Mouse (Mus musculus) myocyte (in vitro differentiated cells): Measurements from ENCODE around the gene Yae1d1. TPM values are rescaled to one million over a fixed set of nuclear protein-coding genes. Genes with fewer than 3 reads are reported as not detected.
"Not testable (repeated sequence)": the region's sequence is repeated elsewhere in the genome, so short reads cannot be mapped to it uniquely, and the experiment has no call there.

Source experiments
- H3K27me3 ChIP-seq: one replicate; pipeline ENCODE4 v1.6.1; 2011; ENCODE audit not compliant: control insufficient read depth, insufficient read depth, insufficient read length
- H3K36me3 ChIP-seq: one replicate; pipeline ENCODE4 v1.6.1; 2011; ENCODE audit not compliant: control insufficient read depth, insufficient read depth
- H3K4me2 ChIP-seq: one replicate; pipeline ENCODE4 v1.6.1; 2011; ENCODE audit warnings: low read depth, control low read depth
- H3K4me3 ChIP-seq: one replicate; pipeline ENCODE4 v1.5.1; 2011; ENCODE audit warnings: mild to moderate bottlenecking, control low read depth, moderate library complexity
- H3K79me2 ChIP-seq: one replicate; pipeline ENCODE4 v1.6.1; 2011; ENCODE audit not compliant: control insufficient read depth, insufficient read depth
- H3ac ChIP-seq: one replicate; pipeline ENCODE4 v1.6.1; 2011; ENCODE audit not compliant: control insufficient read depth, insufficient read length
- CEBPB ChIP-seq: IDR thresholded peaks from 2 replicates; pipeline ENCODE4 v1.6.1; 2011; ENCODE audit warnings: mild to moderate bottlenecking, moderate library complexity; ENCODE audit not compliant: poor library complexity, insufficient read depth, severe bottlenecking
- E2F4 ChIP-seq: IDR thresholded peaks from one replicate; pipeline ENCODE4 v1.6.1; 2011; ENCODE audit warnings: mild to moderate bottlenecking, control low read depth, moderate library complexity; ENCODE audit not compliant: insufficient read depth
- MAX ChIP-seq: IDR thresholded peaks from one replicate; pipeline ENCODE4 v1.6.1; 2011; ENCODE audit warnings: low read depth, mild to moderate bottlenecking, control low read depth
- MYOD1 ChIP-seq, 3 experiments: IDR thresholded peaks; one replicate each; pipeline ENCODE4 v1.6.1; 2011; ENCODE audit warnings: control low read depth in 2 of 3, low read depth in 2 of 3, mild to moderate bottlenecking in 2 of 3, moderate library complexity in 1 of 3; ENCODE audit not compliant: insufficient read length in 2 of 3, control insufficient read depth in 1 of 3
- MYOG ChIP-seq, 3 experiments: IDR thresholded peaks; one replicate each; pipeline ENCODE4 v1.6.1; 2011; ENCODE audit warnings: control low read depth in 2 of 3, low read depth in 2 of 3, mild to moderate bottlenecking in 2 of 3; ENCODE audit not compliant: insufficient read length in 2 of 3, control insufficient read depth in 1 of 3, insufficient read depth in 1 of 3
- POLR2A ChIP-seq: IDR thresholded peaks from one replicate; pipeline ENCODE4 v1.6.1; 2011; ENCODE audit warnings: low read depth, mild to moderate bottlenecking, control low read depth, moderate library complexity; ENCODE audit not compliant: insufficient read length
- POLR2AphosphoS2 ChIP-seq: IDR thresholded peaks from one replicate; pipeline ENCODE4 v1.6.1; 2011; ENCODE audit warnings: low read depth, control low read depth; ENCODE audit not compliant: insufficient read length
- REST ChIP-seq: IDR thresholded peaks from one replicate; pipeline ENCODE4 v1.6.1; 2011; ENCODE audit warnings: mild to moderate bottlenecking, control low read depth, moderate library complexity; ENCODE audit not compliant: insufficient read depth, insufficient read length
- SRF ChIP-seq: IDR thresholded peaks from one replicate; pipeline ENCODE4 v1.6.1; 2011; ENCODE audit warnings: low read depth; ENCODE audit not compliant: control insufficient read depth, insufficient read length
- TCF12 ChIP-seq: IDR thresholded peaks from one replicate; pipeline ENCODE4 v1.6.1; 2011; ENCODE audit warnings: mild to moderate bottlenecking, control low read depth; ENCODE audit not compliant: poor library complexity, insufficient read depth, severe bottlenecking
- TCF3 ChIP-seq: IDR thresholded peaks from one replicate; pipeline ENCODE4 v1.6.1; 2011; ENCODE audit warnings: low read depth, control low read depth; ENCODE audit not compliant: insufficient read length
- USF1 ChIP-seq: IDR thresholded peaks from one replicate; pipeline ENCODE4 v1.6.1; 2011; ENCODE audit warnings: low read depth, mild to moderate bottlenecking, control low read depth, moderate library complexity
- polyA plus RNA-seq: library from polyadenylated mRNA; unstranded; fragments of >200 nt; fragmentation: generic; extraction: Trizol; gene quantifications from one replicate; pipeline ENCODE4 v1.2.1, GENCODE M21; 2012; ENCODE audit warnings: missing spikeins

Yae1d1 gene
- polyA plus RNA-seq, 1 experiment = 19.1 TPM

DNA sequence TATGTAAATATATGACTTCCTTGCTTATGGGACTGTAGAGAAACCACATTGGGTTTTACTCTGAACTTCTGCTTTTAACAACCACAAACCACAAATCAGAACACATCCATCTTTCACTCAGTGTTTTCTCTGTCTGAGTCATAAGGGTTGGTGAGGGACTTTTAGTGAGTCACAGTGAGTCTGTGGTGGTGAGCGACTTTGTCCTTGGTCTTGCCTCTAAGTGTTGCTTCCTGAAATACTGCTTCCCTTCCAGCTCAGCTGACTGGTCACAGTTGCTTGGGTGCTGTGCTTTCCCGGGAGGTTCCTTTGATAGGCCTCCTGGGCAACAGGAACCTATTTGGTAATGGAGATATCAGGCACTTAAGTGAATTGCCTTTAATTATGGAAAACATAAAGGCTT, 17.3 kb downstream of the Yae1d1 start:
- H3ac ChIP-seq = no peak overlapping the region
- TF ChIP-seq TCF3 (no peak), USF1 (peak; percentile 44), MAX (no peak), POLR2AphosphoS2 (no peak), CEBPB (no peak), MYOG (IDR thresholded peaks at IDR 0.05; ENCODE audit: control insufficient read depth in 1 of 3, insufficient read depth in 1 of 3, insufficient read length in 2 of 3, low read depth in 2 of 3) (peak in 1 of 3 experiments; percentile 27), TCF12 (no peak), POLR2A (no peak), SRF (no peak), MYOD1 (IDR thresholded peaks at IDR 0.05; ENCODE audit: control insufficient read depth in 1 of 3, insufficient read length in 2 of 3, low read depth in 2 of 3) (peak in 1 of 3 experiments; percentile 54), REST (no peak), E2F4 (no peak)
- H3K79me2 ChIP-seq = no peaks in the 10 kb centered on the region
- H3K4me2 ChIP-seq = peak overlapping the region; percentile 70
- H3K27me3 ChIP-seq = no peaks in the 10 kb centered on the region
- no peak overlapping the region for H3K4me3 ChIP-seq
- no peaks in the 10 kb centered on the region for H3K36me3 ChIP-seq

DNA sequence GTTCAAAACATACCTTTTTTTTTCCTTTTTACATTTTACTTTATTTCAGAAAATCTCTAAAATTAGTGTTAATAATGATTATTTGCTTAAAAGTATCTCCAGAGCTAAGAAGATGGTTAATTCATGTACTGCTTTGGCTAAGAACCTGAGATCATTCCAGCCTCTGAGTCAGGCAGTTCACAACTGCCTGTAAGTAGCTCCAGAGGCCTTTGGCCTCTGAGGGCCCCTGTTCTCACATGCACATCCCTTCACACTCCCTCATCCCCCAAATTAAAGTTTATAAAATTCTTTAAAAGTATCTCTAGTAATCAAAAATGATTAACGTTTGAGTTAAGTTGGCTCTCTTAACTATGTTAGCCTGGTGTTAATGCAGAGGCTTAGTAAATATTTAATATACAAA, 17.7 kb downstream of the Yae1d1 start:
- Histone ChIP-seq H3K27me3 (no peaks in the 10 kb centered on the region), H3K4me3 (no peak overlapping the region), H3ac (no peak overlapping the region), H3K79me2 (no peaks in the 10 kb centered on the region), H3K4me2 (peak overlapping the region; percentile 63), H3K36me3 (no peaks in the 10 kb centered on the region)
- no peak for TF ChIP-seq MYOG (IDR thresholded peaks at IDR 0.05; ENCODE audit: control insufficient read depth in 1 of 3, insufficient read depth in 1 of 3, insufficient read length in 2 of 3, low read depth in 2 of 3)
- TF ChIP-seq TCF3 = no peak
- TF ChIP-seq POLR2AphosphoS2 = no peak
- TF ChIP-seq SRF = no peak
- no peak for TF ChIP-seq MAX

DNA sequence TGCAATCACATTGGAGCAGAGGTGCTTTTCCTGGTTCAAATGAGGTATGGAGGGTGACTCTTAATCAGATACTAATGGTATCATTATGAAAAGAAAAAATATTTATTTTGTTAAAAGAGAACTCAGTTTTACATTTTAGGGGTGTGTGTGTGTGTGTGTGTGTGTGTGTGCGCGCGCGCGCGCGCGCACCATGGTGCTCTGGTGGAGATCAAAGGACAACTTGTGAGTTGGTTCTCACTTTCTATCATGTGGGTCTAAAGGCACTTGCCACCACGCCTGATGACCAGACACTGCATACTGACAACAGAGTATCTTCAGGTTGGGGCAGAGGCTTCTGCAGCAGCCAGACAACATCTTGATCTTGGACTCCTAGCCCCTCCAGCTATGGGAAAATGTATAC, 18.4 kb downstream of the Yae1d1 start:
- Histone ChIP-seq H3K36me3 (no peaks in the 10 kb centered on the region), H3K79me2 (no peaks in the 10 kb centered on the region), H3K27me3 (no peaks in the 10 kb centered on the region), H3K4me2 (no peak overlapping the region), H3ac (no peak overlapping the region), H3K4me3 (no peak overlapping the region)
- TF ChIP-seq POLR2AphosphoS2 = no peak
- no peak for TF ChIP-seq TCF3
- TF ChIP-seq MAX = no peak
- TF ChIP-seq SRF = no peak
- no peak for TF ChIP-seq POLR2A

DNA sequence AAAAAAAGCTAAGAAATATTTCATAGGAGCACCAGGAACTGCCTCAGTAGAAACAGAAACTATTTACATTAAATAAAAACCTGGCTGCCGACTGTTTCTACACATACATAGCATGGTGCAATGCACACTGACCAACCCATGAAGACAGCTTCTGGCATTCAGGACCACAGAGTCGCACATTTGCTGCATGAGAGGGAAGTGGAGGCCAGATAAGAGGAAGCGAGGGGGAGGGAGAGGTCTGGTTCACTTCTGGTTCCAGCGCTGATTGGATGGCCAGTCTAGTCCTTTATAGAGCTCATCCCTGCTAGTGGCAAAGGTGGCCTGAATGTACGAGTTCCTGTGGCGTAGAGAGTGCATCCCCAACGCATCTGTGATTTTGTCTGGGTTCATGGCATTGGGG, 32.5 kb downstream of the Yae1d1 start:
- Histone ChIP-seq H3ac (no peak overlapping the region), H3K27me3 (no peaks in the 10 kb centered on the region), H3K79me2 (no peaks in the 10 kb centered on the region), H3K4me2 (no peak overlapping the region), H3K36me3 (no peaks in the 10 kb centered on the region), H3K4me3 (no peak overlapping the region)
- TF ChIP-seq TCF3 (no peak), TCF12 (no peak), E2F4 (no peak), REST (no peak)

DNA sequence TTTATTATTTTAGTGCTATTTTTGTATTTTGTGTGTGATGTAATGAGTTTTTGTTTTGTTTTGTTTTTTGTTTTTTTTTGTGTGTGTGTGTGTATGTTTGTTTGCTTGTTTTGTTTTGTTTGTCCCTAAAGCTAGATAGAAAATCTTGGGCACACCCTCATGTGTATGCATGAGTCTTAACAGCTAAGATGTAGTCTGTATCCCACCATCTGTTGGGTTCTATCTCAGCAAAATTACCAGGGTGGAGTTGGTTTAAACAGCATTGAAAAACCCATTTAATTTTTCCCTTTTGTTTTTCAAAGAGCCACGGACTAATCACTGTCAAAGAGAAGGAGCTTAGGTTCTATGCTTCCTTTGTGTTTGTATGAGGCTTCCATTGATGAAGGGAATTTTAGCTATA, 38.9 kb downstream of the Yae1d1 start:
- H3K27me3 ChIP-seq = no peaks in the 10 kb centered on the region
- H3K4me3 ChIP-seq = no peak overlapping the region
- TF ChIP-seq REST = no peak
- no peak for TF ChIP-seq MYOG (IDR thresholded peaks at IDR 0.05; ENCODE audit: control insufficient read depth in 1 of 3, insufficient read depth in 1 of 3, insufficient read length in 2 of 3, low read depth in 2 of 3)
- no peak for TF ChIP-seq MYOD1 (IDR thresholded peaks at IDR 0.05; ENCODE audit: control insufficient read depth in 1 of 3, insufficient read length in 2 of 3, low read depth in 2 of 3)
- TF ChIP-seq E2F4 = no peak
- no peak for TF ChIP-seq USF1
- no peak for TF ChIP-seq CEBPB
- no peak for TF ChIP-seq TCF12
- no peak for TF ChIP-seq POLR2A
- TF ChIP-seq TCF3 = no peak
- no peak for TF ChIP-seq POLR2AphosphoS2
- TF ChIP-seq MAX = no peak
- TF ChIP-seq SRF = no peak
- H3K36me3 ChIP-seq = no peaks in the 10 kb centered on the region
- H3K79me2 ChIP-seq = no peaks in the 10 kb centered on the region
- no peak overlapping the region for H3ac ChIP-seq
- H3K4me2 ChIP-seq = no peak overlapping the region

DNA sequence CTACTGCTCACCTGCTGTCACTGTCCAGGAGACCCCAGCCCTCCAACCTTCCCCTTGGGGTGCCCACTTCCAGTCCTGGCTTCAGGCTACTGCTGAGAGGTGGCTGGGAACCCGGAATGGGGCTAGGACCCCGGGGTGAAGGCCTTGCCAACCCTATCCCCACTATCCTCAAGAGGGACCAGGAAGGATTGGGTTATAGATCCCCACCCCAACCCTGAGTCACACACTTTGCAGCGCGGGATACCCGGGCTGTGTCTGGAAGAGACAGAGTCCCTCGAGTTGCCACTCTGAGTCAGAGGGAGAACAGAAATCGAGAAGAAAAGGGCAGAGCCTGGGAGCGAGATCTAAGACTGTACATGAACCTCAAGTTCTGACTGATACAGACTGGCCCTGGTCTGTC, 42.6 kb downstream of the Yae1d1 start:
- not testable (repeated sequence) for H3K36me3 ChIP-seq, H3ac ChIP-seq, H3K4me2 ChIP-seq, H3K4me3 ChIP-seq, H3K27me3 ChIP-seq, H3K79me2 ChIP-seq
